Mouse (Mus musculus) thymus, adult 2 months (tissue): ENCODE data around the gene Mrps7.

Experiments
- CTCF ChIP-seq: fragments of 200-500 bp; IDR thresholded peaks from 2 replicates; pipeline ENCODE4 v1.5.1; 2012; ENCODE audit warnings: mild to moderate bottlenecking, control low read depth, low read length, moderate library complexity, borderline replicate concordance; ENCODE audit not compliant: control insufficient read depth, poor library complexity, insufficient read depth; ENCODE audit errors: extremely low read depth
- POLR2A ChIP-seq: fragments of 200-500 bp; IDR thresholded peaks from 2 replicates; pipeline ENCODE4 v1.6.1; 2012; ENCODE audit warnings: mild to moderate bottlenecking, low read length, control low read depth, moderate library complexity; ENCODE audit not compliant: control insufficient read depth, poor library complexity, insufficient read depth; ENCODE audit errors: extremely low read depth

DNA sequence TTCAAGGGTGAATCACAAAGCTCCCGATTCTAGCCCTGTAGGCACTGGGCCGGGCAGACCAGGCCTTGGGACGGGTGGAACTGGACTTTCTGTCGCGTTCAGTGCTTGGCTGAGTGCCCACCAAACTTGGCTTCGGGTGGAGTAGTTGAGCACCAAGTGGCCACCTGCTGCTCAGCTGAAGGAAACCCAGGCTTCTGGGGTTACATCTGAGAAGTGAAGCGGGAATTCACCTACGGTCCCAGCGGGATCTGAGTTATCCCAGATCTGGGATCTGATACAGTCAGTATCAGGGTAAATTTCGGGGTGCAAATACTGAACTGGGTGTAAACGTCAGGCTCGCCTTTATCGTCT, 8.3 kb downstream of the Mrps7 start:
- TF ChIP-seq POLR2A: no peak
- TF ChIP-seq CTCF: no peak
